Mouse (Mus musculus) liver (tissue): Measurements from ENCODE around the gene Btbd35f22.
"Not testable (repeated sequence)": the region's sequence is repeated elsewhere in the genome, so short reads cannot be mapped to it uniquely, and the experiment has no call there.

Experiments
- DNase-seq: peaks from one replicate; pipeline ENCODE4 v3.0.0-alpha.2; 2020; ENCODE audit warnings: mixed read lengths

The Btbd35f22 gene

GRCm38 (mm10) chrX:32047529-32047928, at the start of gene Btbd35f22:
Gene Btbd35f22 (plus strand): TSS chrX:32047829.
- DNase-seq: not testable (repeated sequence)
